Mouse (Mus musculus): Measurements from ENCODE around the gene Ntrk3. TPM values are rescaled to one million over a fixed set of nuclear protein-coding genes. Genes with fewer than 3 reads are reported as not detected.

Ntrk3 gene
- polyA plus RNA-seq, 1 experiment from 2014 or later = 31.3 TPM

DNA sequence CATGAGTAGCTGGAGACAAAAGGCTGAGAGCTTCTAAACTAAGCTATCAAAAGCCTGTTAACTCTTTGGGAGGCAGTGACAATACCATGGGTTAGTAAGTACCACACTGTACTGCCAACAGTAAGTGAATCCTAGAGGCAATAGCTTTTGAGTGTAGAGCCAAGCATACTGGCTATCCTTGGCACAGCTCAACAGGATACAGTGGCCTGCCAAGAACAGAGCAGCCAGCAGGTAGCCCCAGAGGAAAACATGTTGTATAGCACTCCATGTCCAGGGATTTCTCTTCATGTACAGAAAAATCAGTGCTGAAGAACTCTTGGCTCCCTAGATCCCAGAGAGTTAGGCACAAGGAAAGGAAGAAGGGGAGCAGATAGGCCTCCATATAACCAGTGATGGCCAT lies 296.1 kb downstream of the Ntrk3 start:
- Histone ChIP-seq H3K4me2 (replicated peaks) (no peak overlapping the region), H3K4me3 (no peak overlapping the region), H3K9me3 (no peaks in the 10 kb centered on the region), H3K27me3 (no peaks in the 10 kb centered on the region), H3K27ac (replicated peaks) (no peak overlapping the region), H3K9ac (replicated peaks) (no peak overlapping the region), H3K36me3 (peaks cover 7% of the 10 kb centered on the region; the same call in 1 of the 2 replicates), H3K4me1 (0 out of 2 replicates have a peak, but pooled peaks cover 3% of the 10 kb centered on the region)
- no peak for ATAC-seq (replicated peaks)

DNA sequence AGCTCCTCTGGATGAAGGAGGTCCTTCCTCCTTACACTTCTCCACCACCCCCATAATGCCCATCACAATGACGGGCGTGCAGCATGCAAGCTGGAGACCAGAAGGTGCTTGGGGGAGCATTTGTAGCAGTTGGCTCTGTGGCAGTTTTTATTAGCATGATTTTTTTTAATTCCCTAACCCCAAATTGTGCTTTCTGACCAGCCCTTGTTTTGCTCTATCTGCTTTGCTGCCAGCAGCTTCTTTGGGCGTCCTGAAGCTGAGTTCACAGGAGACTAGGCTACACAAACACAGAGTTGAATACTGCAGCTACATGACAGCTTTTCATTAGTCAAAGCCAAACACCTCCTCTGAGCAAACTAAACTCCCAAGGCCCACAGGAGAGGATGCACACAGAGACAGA lies 296.9 kb downstream of the Ntrk3 start:
- Histone ChIP-seq H3K4me1 (0 out of 2 replicates have a peak, but pooled peaks cover 3% of the 10 kb centered on the region), H3K27me3 (no peaks in the 10 kb centered on the region), H3K9ac (replicated peaks) (no peak overlapping the region), H3K36me3 (peaks cover 7% of the 10 kb centered on the region; the same call in 1 of the 2 replicates), H3K27ac (replicated peaks) (no peak overlapping the region), H3K4me3 (no peak overlapping the region), H3K4me2 (replicated peaks) (no peak overlapping the region), H3K9me3 (no peaks in the 10 kb centered on the region)
- 84% methylated on average over 3 of the region's 3 CpGs for WGBS
- ATAC-seq (replicated peaks) = no peak

DNA sequence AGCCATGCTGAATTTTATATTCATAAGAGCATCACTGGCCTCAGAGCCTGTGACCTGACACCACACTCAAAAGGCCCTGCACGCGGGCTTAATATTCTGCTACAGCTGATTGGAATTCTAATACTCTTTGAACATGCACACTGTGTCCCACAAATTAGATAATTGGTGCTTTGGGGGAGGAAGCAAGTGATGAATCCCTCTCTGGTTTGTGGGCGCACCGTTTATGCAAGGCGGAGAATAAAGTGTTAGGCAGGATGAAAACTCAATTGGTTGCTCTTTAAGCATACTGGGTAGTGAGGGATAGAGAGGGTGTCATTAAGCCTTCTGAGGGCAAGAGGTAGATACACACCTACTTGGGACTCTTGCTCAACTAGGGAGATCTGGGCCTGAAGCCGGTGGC lies 297.3 kb downstream of the Ntrk3 start:
- no peak for ATAC-seq (replicated peaks)
- H3K4me2 ChIP-seq (replicated peaks) = no peak overlapping the region
- H3K4me3 ChIP-seq = no peak overlapping the region
- H3K4me1 ChIP-seq = 0 out of 2 replicates have a peak, but pooled peaks cover 3% of the 10 kb centered on the region
- H3K9me3 ChIP-seq = no peaks in the 10 kb centered on the region
- no peak overlapping the region for H3K9ac ChIP-seq (replicated peaks)
- peaks cover 6% of the 10 kb centered on the region; the same call in 1 of the 2 replicates for H3K36me3 ChIP-seq
- no peaks in the 10 kb centered on the region for H3K27me3 ChIP-seq
- H3K27ac ChIP-seq (replicated peaks) = no peak overlapping the region
- 82% methylated on average over 6 of the region's 6 CpGs for WGBS

- H3K9me3 ChIP-seq = no peaks in the 10 kb centered on the region
- no peak overlapping the region for H3K27ac ChIP-seq (replicated peaks)
- no peak for ATAC-seq (replicated peaks)
- H3K27me3 ChIP-seq = no peaks in the 10 kb centered on the region
- H3K4me2 ChIP-seq (replicated peaks) = no peak overlapping the region
- no peak overlapping the region for H3K4me3 ChIP-seq
- 0 out of 2 replicates have a peak, but pooled peaks cover 3% of the 10 kb centered on the region for H3K36me3 ChIP-seq
- 0 out of 2 replicates have a peak, but pooled peaks cover 3% of the 10 kb centered on the region for H3K4me1 ChIP-seq
- 67% methylated on average over 8 of the region's 9 CpGs for WGBS
- no peak overlapping the region for H3K9ac ChIP-seq (replicated peaks)
Measured at GRCm38 (mm10) chr7:78439361-78440120, 298.3 kb downstream of the Ntrk3 start.

GRCm38 (mm10) chr7:78433617-78434144 lies 304.1 kb downstream of the Ntrk3 start:
- H3K4me2 ChIP-seq (replicated peaks) = no peak overlapping the region
- H3K36me3 ChIP-seq = 0 out of 2 replicates have a peak, but pooled peaks cover 3% of the 10 kb centered on the region
- H3K4me1 ChIP-seq = peaks cover 6% of the 10 kb centered on the region; the same call in 1 of the 2 replicates
- no peak overlapping the region for H3K9ac ChIP-seq (replicated peaks)
- no peaks in the 10 kb centered on the region for H3K27me3 ChIP-seq
- 33% methylated on average over 5 of the region's 5 CpGs for WGBS
- ATAC-seq (replicated peaks) = no peak
- no peak overlapping the region for H3K4me3 ChIP-seq
- no peak overlapping the region for H3K27ac ChIP-seq (replicated peaks)
- no peaks in the 10 kb centered on the region for H3K9me3 ChIP-seq

DNA sequence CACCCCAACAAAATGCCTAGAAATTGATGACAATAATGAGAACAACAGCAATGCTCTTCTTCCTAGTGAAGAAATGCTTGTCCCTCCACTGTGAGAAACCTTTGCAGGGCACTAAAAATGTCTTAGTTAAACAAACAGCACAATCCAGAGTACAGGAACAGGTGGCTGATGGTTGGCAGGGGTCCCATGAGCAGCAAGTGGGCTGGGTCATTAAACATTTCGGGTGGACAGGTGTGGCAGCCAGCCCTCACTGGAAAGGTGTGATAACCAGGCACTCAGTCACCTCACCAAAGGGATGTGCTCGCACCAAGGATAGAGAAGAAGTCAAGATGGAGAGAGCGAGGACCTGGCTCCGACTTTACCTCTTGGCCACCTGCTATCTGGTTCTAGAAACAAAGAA lies 306.2 kb downstream of the Ntrk3 start:
- Histone ChIP-seq H3K27me3 (no peaks in the 10 kb centered on the region), H3K27ac (replicated peaks) (no peak overlapping the region), H3K9me3 (no peaks in the 10 kb centered on the region), H3K4me3 (no peak overlapping the region), H3K4me2 (replicated peaks) (no peak overlapping the region), H3K4me1 (peaks cover 6% of the 10 kb centered on the region; the same call in 1 of the 2 replicates), H3K36me3 (no peaks in the 10 kb centered on the region), H3K9ac (replicated peaks) (no peak overlapping the region)
- no peak for ATAC-seq (replicated peaks)
- 93% methylated on average over 4 of the region's 4 CpGs for WGBS

- Histone ChIP-seq H3K4me2 (replicated peaks) (no peak overlapping the region), H3K36me3 (no peaks in the 10 kb centered on the region), H3K27me3 (no peaks in the 10 kb centered on the region), H3K4me1 (no peaks in the 10 kb centered on the region), H3K9ac (replicated peaks) (no peak overlapping the region), H3K4me3 (no peak overlapping the region), H3K9me3 (no peaks in the 10 kb centered on the region), H3K27ac (replicated peaks) (no peak overlapping the region)
- 92% methylated on average over 2 of the region's 2 CpGs for WGBS
- no peak for ATAC-seq (replicated peaks)
Measured at GRCm38 (mm10) chr7:78412172-78412571, 325.6 kb downstream of the Ntrk3 start.

- no peak for ATAC-seq (replicated peaks)
- Histone ChIP-seq H3K4me2 (replicated peaks) (no peak overlapping the region), H3K27me3 (no peaks in the 10 kb centered on the region), H3K27ac (replicated peaks) (no peak overlapping the region), H3K4me3 (no peak overlapping the region), H3K4me1 (no peaks in the 10 kb centered on the region), H3K9ac (replicated peaks) (no peak overlapping the region), H3K36me3 (no peaks in the 10 kb centered on the region), H3K9me3 (no peaks in the 10 kb centered on the region)
- WGBS = 77% methylated on average over 5 of the region's 5 CpGs
Measured at GRCm38 (mm10) chr7:78409970-78410369, 327.8 kb downstream of the Ntrk3 start.

GRCm38 (mm10) chr7:78406641-78407291 lies 331.0 kb downstream of the Ntrk3 start:
- no peak overlapping the region for H3K4me3 ChIP-seq
- WGBS = 93% methylated on average over 5 of the region's 5 CpGs
- no peaks in the 10 kb centered on the region for H3K4me1 ChIP-seq
- H3K4me2 ChIP-seq (replicated peaks) = no peak overlapping the region
- no peaks in the 10 kb centered on the region for H3K9me3 ChIP-seq
- ATAC-seq (replicated peaks) = no peak
- H3K36me3 ChIP-seq = no peaks in the 10 kb centered on the region
- H3K27me3 ChIP-seq = no peaks in the 10 kb centered on the region
- no peak overlapping the region for H3K27ac ChIP-seq (replicated peaks)
- no peak overlapping the region for H3K9ac ChIP-seq (replicated peaks)

DNA sequence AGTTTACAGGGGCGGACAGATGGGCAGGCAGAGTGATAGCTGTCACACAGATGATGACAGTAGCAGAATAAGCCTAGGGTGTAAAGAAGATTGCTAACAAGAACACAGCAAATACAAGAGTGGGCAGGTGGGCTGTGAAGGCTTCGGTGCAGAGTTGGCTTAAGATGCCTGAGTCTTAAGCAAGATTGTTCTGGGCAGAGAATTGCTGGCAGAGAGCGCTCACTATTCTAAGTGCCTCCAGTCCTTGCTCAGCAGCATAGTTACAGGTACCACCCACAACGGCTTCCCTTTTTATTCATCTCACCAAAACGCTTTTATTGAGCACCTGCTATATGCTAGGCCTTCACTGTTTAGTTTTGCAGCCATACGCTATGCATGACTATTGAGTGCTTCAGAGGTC lies 333.3 kb downstream of the Ntrk3 start:
- Histone ChIP-seq H3K9me3 (no peaks in the 10 kb centered on the region), H3K4me3 (no peak overlapping the region), H3K27ac (replicated peaks) (no peak overlapping the region), H3K4me1 (no peaks in the 10 kb centered on the region), H3K27me3 (no peaks in the 10 kb centered on the region), H3K9ac (replicated peaks) (no peak overlapping the region), H3K4me2 (replicated peaks) (no peak overlapping the region), H3K36me3 (no peaks in the 10 kb centered on the region)
- ATAC-seq (replicated peaks) = no peak
- WGBS = 93% methylated on average over 6 of the region's 6 CpGs

DNA sequence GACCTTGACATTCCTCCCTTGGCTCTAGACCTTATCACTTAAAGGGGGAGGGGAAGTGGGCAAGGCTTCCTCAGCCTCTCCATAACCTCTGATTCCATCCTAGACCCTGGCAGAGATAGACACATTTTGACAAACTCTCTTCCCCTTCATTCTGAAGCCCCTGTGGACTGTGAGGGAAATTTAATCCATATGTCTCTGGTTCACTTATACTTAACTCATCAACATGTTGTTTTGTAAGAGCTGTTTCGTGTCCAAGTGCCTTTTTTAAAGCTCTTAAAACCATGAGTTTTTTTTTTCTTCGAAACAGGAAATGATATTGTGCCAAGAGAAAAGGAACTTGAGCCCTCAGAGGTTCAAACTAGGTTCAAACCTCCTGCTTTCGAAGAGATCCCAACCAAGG lies 335.3 kb downstream of the Ntrk3 start:
- H3K4me2 ChIP-seq (replicated peaks) = no peak overlapping the region
- no peak for ATAC-seq (replicated peaks)
- WGBS = 85% methylated on average over 3 of the region's 3 CpGs

DNA sequence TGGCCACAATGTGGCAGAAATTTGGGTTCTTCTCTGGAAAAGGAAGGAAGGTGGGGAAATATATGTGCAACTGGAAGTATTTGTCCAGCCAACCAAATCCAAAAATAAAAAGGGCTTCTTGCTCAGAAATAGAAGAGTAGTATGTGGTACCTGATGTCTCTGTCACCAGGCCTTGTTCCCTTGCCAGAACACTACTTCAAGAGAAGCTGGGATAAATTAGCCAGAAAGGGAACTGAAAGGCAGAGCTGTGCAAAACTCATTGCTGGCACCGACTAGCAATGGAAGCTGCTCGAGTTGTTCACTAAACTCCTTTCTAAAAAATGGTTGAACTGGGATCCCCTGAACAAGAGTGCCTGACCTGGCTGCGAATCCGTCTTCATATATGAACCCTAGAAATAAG lies 337.6 kb downstream of the Ntrk3 start:
- Histone ChIP-seq H3K4me3 (no peak overlapping the region), H3K9ac (replicated peaks) (no peak overlapping the region), H3K9me3 (no peaks in the 10 kb centered on the region), H3K27ac (replicated peaks) (no peak overlapping the region), H3K4me1 (no peaks in the 10 kb centered on the region), H3K36me3 (no peaks in the 10 kb centered on the region), H3K27me3 (no peaks in the 10 kb centered on the region), H3K4me2 (replicated peaks) (no peak overlapping the region)
- WGBS = 91% methylated on average over 4 of the region's 4 CpGs
- no peak for ATAC-seq (replicated peaks)

More for the DNA sequence above, 335.3 kb downstream of the Ntrk3 start:
- H3K4me3 ChIP-seq = no peak overlapping the region
- H3K9me3 ChIP-seq = no peaks in the 10 kb centered on the region
- no peaks in the 10 kb centered on the region for H3K4me1 ChIP-seq
- H3K9ac ChIP-seq (replicated peaks) = no peak overlapping the region
- H3K27me3 ChIP-seq = no peaks in the 10 kb centered on the region
- no peaks in the 10 kb centered on the region for H3K36me3 ChIP-seq
- H3K27ac ChIP-seq (replicated peaks) = no peak overlapping the region

Measured in forebrain, embryonic 15.5 days (tissue).